Mouse (Mus musculus): ENCODE results near the gene Foxp1. TPM values are rescaled to one million over a fixed set of nuclear protein-coding genes. Genes with fewer than 3 reads are reported as not detected.

Foxp1 gene
- polyA plus RNA-seq, 2 experiments: 101 to 166 TPM

DNA sequence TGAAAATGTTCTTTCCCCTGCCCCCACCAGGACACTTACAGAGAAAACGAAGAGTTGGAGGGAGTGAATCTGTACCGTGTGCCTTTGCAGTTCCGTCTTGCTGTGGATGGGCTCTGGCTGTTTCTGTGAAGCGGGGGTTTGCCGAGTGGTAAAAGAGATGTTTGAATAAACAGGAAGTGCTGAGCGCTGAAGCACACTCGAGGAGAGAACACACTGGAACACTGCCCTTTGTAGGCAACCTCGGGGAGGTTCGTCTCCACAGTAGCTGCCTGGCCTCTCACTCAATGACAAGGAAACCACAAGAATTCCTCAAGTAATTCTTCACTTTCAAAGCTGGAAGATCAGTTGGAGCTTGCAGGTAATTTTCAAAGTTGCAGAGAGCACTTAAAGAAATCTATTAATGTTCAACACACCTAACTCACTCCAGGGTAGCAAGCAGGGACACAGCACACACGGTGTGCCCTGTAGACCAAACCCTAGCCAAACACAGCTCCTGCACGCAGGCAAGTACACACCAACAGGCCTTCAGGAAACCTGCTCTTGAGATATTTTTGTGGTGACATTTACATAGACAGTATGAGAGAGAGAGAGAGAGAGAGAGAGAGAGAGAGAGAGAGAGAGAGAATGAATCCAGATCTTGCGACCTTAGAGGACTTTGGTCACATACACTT, 426.3 kb downstream of the Foxp1 start:
- peak overlapping the region; percentile 34 for H3K9ac ChIP-seq (ENCODE audit: low read depth, low read length, severe bottlenecking)
- H3K9me3 ChIP-seq (ENCODE audit: control insufficient read depth, low read length): no peaks in the 10 kb centered on the region
- 24% methylated on average over 12 of the region's 12 CpGs for WGBS
- no peak for ATAC-seq (ENCODE audit: low FRiP score, low read depth)
- H3K4me2 ChIP-seq (replicated peaks; ENCODE audit: low read depth, low read length, severe bottlenecking): peak overlapping the region; percentile 40
- no peaks in the 10 kb centered on the region for H3K36me3 ChIP-seq (ENCODE audit: control insufficient read depth, insufficient read depth, low read length)
- no peak for TF ChIP-seq POLR2A (IDR thresholded peaks at IDR 0.05; ENCODE audit: borderline replicate concordance, extremely low read depth, insufficient read depth, insufficient read length)
- no peaks in the 10 kb centered on the region for H3K27me3 ChIP-seq (ENCODE audit: control insufficient read depth, insufficient read depth, low read length)
- peak overlapping the region; percentile 22 for H3K4me3 ChIP-seq (replicated peaks; ENCODE audit: low read length)
- H3K27ac ChIP-seq (replicated peaks; ENCODE audit: low read depth, low read length): no peak overlapping the region
- peaks cover 29% of the 10 kb centered on the region for H3K4me1 ChIP-seq (ENCODE audit: control insufficient read depth, insufficient read depth, low read length)
- DNase-seq (ENCODE audit: low spot score): peak; percentile 45

DNA sequence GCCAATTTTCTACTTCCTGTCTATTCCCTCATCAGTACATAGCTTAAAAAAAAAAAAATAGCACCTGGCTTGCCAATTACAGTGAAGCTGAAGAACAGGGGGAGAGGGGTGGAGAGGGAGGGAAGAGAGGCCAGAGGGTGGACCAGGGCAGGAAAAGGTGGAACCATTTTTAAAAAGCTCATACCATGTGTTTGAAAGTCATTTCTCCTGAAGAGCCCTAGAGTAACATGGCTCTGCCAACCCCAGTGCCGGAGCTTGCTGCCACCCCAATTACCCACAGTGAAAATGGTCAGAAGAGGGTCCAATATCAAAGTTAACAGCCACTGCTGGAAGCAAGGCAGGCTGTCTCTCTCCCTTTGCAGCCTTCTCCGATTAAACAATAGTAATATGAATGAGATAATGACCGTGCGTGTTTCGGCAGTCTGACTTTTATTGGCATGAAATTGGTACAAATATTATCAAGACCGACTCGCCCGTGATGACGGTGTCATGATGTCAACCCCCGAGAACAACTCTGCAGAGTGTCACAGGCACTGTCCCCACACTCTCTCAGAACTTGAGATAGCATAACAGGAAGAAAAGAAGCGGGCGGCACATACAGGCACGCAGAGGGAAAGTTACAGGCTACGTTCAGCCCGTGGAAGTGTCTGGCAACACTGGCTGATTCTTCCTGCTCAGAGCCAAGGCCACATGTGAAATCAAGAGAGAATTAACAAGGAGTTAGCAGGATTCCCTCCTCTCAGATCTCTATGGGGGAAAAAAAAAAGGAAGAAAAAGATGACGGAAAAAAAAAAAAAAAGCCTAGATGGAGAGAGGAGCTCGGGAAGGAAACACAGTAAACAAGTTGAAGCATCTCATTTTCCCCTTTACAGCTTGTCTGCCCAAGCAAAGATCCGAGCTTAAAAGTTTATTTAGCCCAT, 427.1 kb downstream of the Foxp1 start:
- Histone ChIP-seq H3K27ac (replicated peaks; ENCODE audit: low read depth, low read length) (no peak overlapping the region), H3K4me3 (replicated peaks; ENCODE audit: low read length) (peak overlapping the region; percentile 22), H3K4me2 (replicated peaks; ENCODE audit: low read depth, low read length, severe bottlenecking) (peak overlapping the region; percentile 40), H3K4me1 (ENCODE audit: control insufficient read depth, insufficient read depth, low read length) (peaks cover 28% of the 10 kb centered on the region), H3K36me3 (ENCODE audit: control insufficient read depth, insufficient read depth, low read length) (no peaks in the 10 kb centered on the region), H3K9me3 (ENCODE audit: control insufficient read depth, low read length) (no peaks in the 10 kb centered on the region), H3K27me3 (ENCODE audit: control insufficient read depth, insufficient read depth, low read length) (no peaks in the 10 kb centered on the region), H3K9ac (ENCODE audit: low read depth, low read length, severe bottlenecking) (peak overlapping the region; percentile 34)
- no peak for TF ChIP-seq POLR2A (IDR thresholded peaks at IDR 0.05; ENCODE audit: borderline replicate concordance, extremely low read depth, insufficient read depth, insufficient read length)
- ATAC-seq (ENCODE audit: low FRiP score, low read depth): no peak; the same call in 1 of the 2 replicates
- DNase-seq (ENCODE audit: low spot score): no peak
- WGBS: 24% methylated on average over 18 of the region's 18 CpGs

- ATAC-seq (ENCODE audit: low FRiP score, low read depth) (no peak), DNase-seq (ENCODE audit: low spot score) (no peak)
- no peak for TF ChIP-seq POLR2A (IDR thresholded peaks at IDR 0.05; ENCODE audit: borderline replicate concordance, extremely low read depth, insufficient read depth, insufficient read length)
- peaks cover 28% of the 10 kb centered on the region for H3K4me1 ChIP-seq (ENCODE audit: control insufficient read depth, insufficient read depth, low read length)
- no peaks in the 10 kb centered on the region for H3K27me3 ChIP-seq (ENCODE audit: control insufficient read depth, insufficient read depth, low read length)
- peak overlapping the region; percentile 20; the same call in 1 of the 2 replicates for H3K4me2 ChIP-seq (replicated peaks; ENCODE audit: low read depth, low read length, severe bottlenecking)
- H3K4me3 ChIP-seq (replicated peaks; ENCODE audit: low read length): no peak overlapping the region
- WGBS: 31% methylated on average over 10 of the region's 10 CpGs
- no peak overlapping the region for H3K27ac ChIP-seq (replicated peaks; ENCODE audit: low read depth, low read length)
- no peaks in the 10 kb centered on the region for H3K36me3 ChIP-seq (ENCODE audit: control insufficient read depth, insufficient read depth, low read length)
- H3K9me3 ChIP-seq (ENCODE audit: control insufficient read depth, low read length): no peaks in the 10 kb centered on the region
- no peak overlapping the region for H3K9ac ChIP-seq (ENCODE audit: low read depth, low read length, severe bottlenecking)
Measured at GRCm38 (mm10) chr6:99094339-99094989, 428.1 kb downstream of the Foxp1 start.

DNA sequence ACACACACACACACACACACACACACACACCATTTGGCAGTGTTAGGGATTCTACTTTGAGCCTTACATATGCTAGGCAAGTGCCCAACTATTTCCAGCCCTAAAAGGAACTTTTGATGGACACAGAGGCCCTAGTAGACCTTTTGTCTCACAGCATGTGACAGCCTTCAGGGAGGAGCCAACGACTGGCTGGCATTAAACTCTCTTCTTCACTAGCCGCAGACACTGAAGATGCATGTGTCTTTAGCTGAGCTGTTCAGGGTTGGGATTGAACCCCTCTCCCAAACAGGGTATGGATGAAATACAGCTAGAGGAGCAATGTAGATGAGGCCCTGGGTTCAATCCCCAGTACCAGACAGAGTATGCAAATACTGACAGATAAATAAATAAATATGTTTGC, 428.7 kb downstream of the Foxp1 start:
- Histone ChIP-seq H3K27ac (replicated peaks; ENCODE audit: low read depth, low read length) (no peak overlapping the region), H3K4me1 (ENCODE audit: control insufficient read depth, insufficient read depth, low read length) (peaks cover 28% of the 10 kb centered on the region), H3K27me3 (ENCODE audit: control insufficient read depth, insufficient read depth, low read length) (no peaks in the 10 kb centered on the region), H3K9me3 (ENCODE audit: control insufficient read depth, low read length) (no peaks in the 10 kb centered on the region), H3K36me3 (ENCODE audit: control insufficient read depth, insufficient read depth, low read length) (no peaks in the 10 kb centered on the region), H3K4me3 (replicated peaks; ENCODE audit: low read length) (no peak overlapping the region), H3K9ac (ENCODE audit: low read depth, low read length, severe bottlenecking) (no peak overlapping the region), H3K4me2 (replicated peaks; ENCODE audit: low read depth, low read length, severe bottlenecking) (no peak overlapping the region)
- ATAC-seq (ENCODE audit: low FRiP score, low read depth) (no peak), DNase-seq (ENCODE audit: low spot score) (no peak)
- TF ChIP-seq POLR2A (IDR thresholded peaks at IDR 0.05; ENCODE audit: borderline replicate concordance, extremely low read depth, insufficient read depth, insufficient read length): no peak
- 53% methylated on average over 2 of the region's 2 CpGs for whole genome bisulfite sequencing

DNA sequence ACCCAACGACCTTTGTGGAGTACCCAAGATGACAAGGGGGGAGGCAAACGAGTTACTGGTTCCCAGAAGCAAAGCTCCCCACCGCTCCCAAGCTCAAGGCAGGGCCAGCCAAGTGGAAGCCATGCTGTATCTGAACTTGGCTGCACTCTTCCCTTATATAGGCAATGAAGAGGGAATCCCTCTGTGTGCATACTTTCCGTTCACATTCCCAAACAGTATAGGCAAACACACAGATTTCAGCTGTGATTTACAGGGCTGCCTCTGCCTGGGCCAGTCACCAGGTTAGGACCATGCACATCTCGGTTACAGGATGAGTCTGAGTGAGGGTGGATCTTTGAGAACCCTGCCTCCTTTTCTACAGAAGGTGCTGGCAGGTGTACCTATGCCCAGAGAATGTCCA, 429.3 kb downstream of the Foxp1 start:
- Histone ChIP-seq H3K4me3 (replicated peaks; ENCODE audit: low read length) (no peak overlapping the region), H3K36me3 (ENCODE audit: control insufficient read depth, insufficient read depth, low read length) (no peaks in the 10 kb centered on the region), H3K9me3 (ENCODE audit: control insufficient read depth, low read length) (no peaks in the 10 kb centered on the region), H3K4me1 (ENCODE audit: control insufficient read depth, insufficient read depth, low read length) (peaks cover 28% of the 10 kb centered on the region), H3K9ac (ENCODE audit: low read depth, low read length, severe bottlenecking) (no peak overlapping the region), H3K27me3 (ENCODE audit: control insufficient read depth, insufficient read depth, low read length) (no peaks in the 10 kb centered on the region), H3K4me2 (replicated peaks; ENCODE audit: low read depth, low read length, severe bottlenecking) (no peak overlapping the region), H3K27ac (replicated peaks; ENCODE audit: low read depth, low read length) (no peak overlapping the region)
- no peak for TF ChIP-seq POLR2A (IDR thresholded peaks at IDR 0.05; ENCODE audit: borderline replicate concordance, extremely low read depth, insufficient read depth, insufficient read length)
- 62% methylated on average over 5 of the region's 5 CpGs for WGBS
- no peak for DNase-seq (ENCODE audit: low spot score)
- no peak for ATAC-seq (ENCODE audit: low FRiP score, low read depth)
